Mouse (Mus musculus) forebrain, postnatal 0 days (tissue): Measurements from ENCODE around the gene Zfp365. TPM values are rescaled to one million over a fixed set of nuclear protein-coding genes. Genes with fewer than 3 reads are reported as not detected.

Experiments
- ATAC-seq: fragments of 200-750 bp; cut with Nextera tagmentation; 2 replicates; pipeline ENCODE4 v1.8.0; 2017; ENCODE audit warnings: mild to moderate bottlenecking, moderate library complexity
- DNase-seq: peaks from one replicate; pipeline ENCODE4 v3.0.0-alpha.2; 2015
- H3K27ac ChIP-seq: fragments of 300-500 bp; sonication (generic); 2 replicates; pipeline ENCODE4 v1.5.1; 2014; ENCODE audit warnings: low read depth, mild to moderate bottlenecking, antibody characterized with exemption, low read length, moderate library complexity, mixed read lengths
- H3K27me3 ChIP-seq: fragments of 300-500 bp; sonication (generic); 2 replicates; pipeline ENCODE4 v1.6.1; 2014; ENCODE audit warnings: mild to moderate bottlenecking, low read length, mixed read lengths; ENCODE audit not compliant: insufficient read depth
- H3K36me3 ChIP-seq: fragments of 300-500 bp; sonication (generic); 2 replicates; pipeline ENCODE4 v1.6.1; 2014; ENCODE audit warnings: mild to moderate bottlenecking, moderate library complexity; ENCODE audit not compliant: insufficient read depth
- H3K4me1 ChIP-seq: fragments of 300-500 bp; sonication (generic); 2 replicates; pipeline ENCODE4 v1.6.1; 2014; ENCODE audit warnings: antibody characterized with exemption; ENCODE audit not compliant: insufficient read depth
- H3K4me2 ChIP-seq: fragments of 300-500 bp; sonication (generic); 2 replicates; pipeline ENCODE4 v1.6.1; 2014; ENCODE audit warnings: low read depth, mild to moderate bottlenecking, moderate library complexity
- H3K4me3 ChIP-seq: fragments of 300-500 bp; sonication (generic); 2 replicates; pipeline ENCODE4 v1.5.1; 2014; ENCODE audit warnings: low read depth, low read length, mixed read lengths
- H3K9ac ChIP-seq: fragments of 300-500 bp; sonication (generic); 2 replicates; pipeline ENCODE4 v1.6.1; 2014; ENCODE audit warnings: mild to moderate bottlenecking
- H3K9me3 ChIP-seq: fragments of 300-500 bp; sonication (generic); 2 replicates; pipeline ENCODE4 v1.6.1; 2016; ENCODE audit warnings: low read length
- CTCF ChIP-seq: sonication (generic); IDR thresholded peaks from 2 replicates; pipeline ENCODE4 v1.5.1; 2016; ENCODE audit warnings: antibody characterized with exemption, control low read depth, low read depth
- WGBS: fragments of 180-500 bp; shearing (Covaris S2); extraction: QIAGEN DNeasy Blood & Tissue Kit; methylation state at CpG from one replicate; pipeline ENCODE4 v1.1.7; 2014; 5-methylcytosine and 5-hydroxymethylcytosine counted together
- polyA plus RNA-seq: library from polyadenylated mRNA; unstranded; fragments of >200 nt; fragmentation: Nextera tagmentation; extraction: Ambion mirVana; gene quantifications from 2 replicates; pipeline ENCODE4 v1.2.1, GENCODE M21; 2015
- total RNA-seq: library from RNA; depleted of rRNA; stranded (reverse); fragments of >200 nt; gene quantifications from 2 replicates; pipeline ENCODE4 v1.2.3, GENCODE M21; 2014; rRNA removed

Zfp365 gene
- total and polyA plus RNA-seq, 2 experiments from 2014 or later = 8.4 to 21.8 TPM

- no peak for TF ChIP-seq CTCF
- 77% methylated on average over 6 of the region's 6 CpGs for WGBS
- no peaks in the 10 kb centered on the region for H3K9me3 ChIP-seq
Observed at GRCm38 (mm10) chr10:67852411-67852810, 60.1 kb downstream of the Zfp365 start.

GRCm38 (mm10) chr10:67851079-67851478, 61.4 kb downstream of the Zfp365 start:
- TF ChIP-seq CTCF = no peak
- H3K4me3 ChIP-seq = no peak overlapping the region
- H3K27ac ChIP-seq = no peak overlapping the region
- no peak overlapping the region for H3K9ac ChIP-seq
- 0 out of 2 replicates have a peak, but pooled peaks cover 2% of the 10 kb centered on the region for H3K4me1 ChIP-seq
- 45% methylated on average over 6 of the region's 6 CpGs for WGBS
- DNase-seq = no peak
- no peaks in the 10 kb centered on the region for H3K36me3 ChIP-seq
- no peak for ATAC-seq
- no peak overlapping the region for H3K4me2 ChIP-seq
- no peaks in the 10 kb centered on the region for H3K27me3 ChIP-seq
- no peaks in the 10 kb centered on the region for H3K9me3 ChIP-seq

More at GRCm38 (mm10) chr10:67852411-67852810, 60.1 kb downstream of the Zfp365 start:
- DNase-seq = no peak
- no peak overlapping the region for H3K9ac ChIP-seq
- H3K4me2 ChIP-seq = no peak overlapping the region
- no peaks in the 10 kb centered on the region for H3K27me3 ChIP-seq
- ATAC-seq = no peak
- H3K4me1 ChIP-seq = 0 out of 2 replicates have a peak, but pooled peaks cover 2% of the 10 kb centered on the region
- no peak overlapping the region for H3K27ac ChIP-seq
- no peak overlapping the region for H3K4me3 ChIP-seq
- no peaks in the 10 kb centered on the region for H3K36me3 ChIP-seq

- no peak for TF ChIP-seq CTCF
- Histone ChIP-seq H3K9ac (no peak overlapping the region), H3K27ac (no peak overlapping the region), H3K4me2 (no peak overlapping the region), H3K9me3 (no peaks in the 10 kb centered on the region), H3K4me1 (no peaks in the 10 kb centered on the region), H3K4me3 (no peak overlapping the region), H3K27me3 (no peaks in the 10 kb centered on the region), H3K36me3 (no peaks in the 10 kb centered on the region)
- ATAC-seq (no peak), DNase-seq (no peak)
- WGBS = 52% methylated on average over 14 of the region's 14 CpGs
Observed at GRCm38 (mm10) chr10:67846016-67846650, 66.3 kb downstream of the Zfp365 start.

GRCm38 (mm10) chr10:67841596-67841995, 70.9 kb downstream of the Zfp365 start:
- H3K27ac ChIP-seq = no peak overlapping the region
- 72% methylated on average over 10 of the region's 10 CpGs for WGBS
- H3K27me3 ChIP-seq = no peaks in the 10 kb centered on the region
- H3K4me3 ChIP-seq = no peak overlapping the region
- H3K4me2 ChIP-seq = no peak overlapping the region
- no peak overlapping the region for H3K9ac ChIP-seq
- no peaks in the 10 kb centered on the region for H3K9me3 ChIP-seq
- H3K36me3 ChIP-seq = no peaks in the 10 kb centered on the region
- no peak for TF ChIP-seq CTCF
- no peak for DNase-seq
- no peaks in the 10 kb centered on the region for H3K4me1 ChIP-seq
- no peak for ATAC-seq

- H3K36me3 ChIP-seq = no peaks in the 10 kb centered on the region
- no peak overlapping the region for H3K4me3 ChIP-seq
- no peak overlapping the region for H3K4me2 ChIP-seq
- no peaks in the 10 kb centered on the region for H3K4me1 ChIP-seq
- no peak for TF ChIP-seq CTCF
- no peak for ATAC-seq
- WGBS = 91% methylated on average over 4 of the region's 4 CpGs
- H3K9ac ChIP-seq = no peak overlapping the region
- DNase-seq = no peak
- no peaks in the 10 kb centered on the region for H3K27me3 ChIP-seq
- no peaks in the 10 kb centered on the region for H3K9me3 ChIP-seq
- no peak overlapping the region for H3K27ac ChIP-seq
Observed at GRCm38 (mm10) chr10:67840735-67841134, 71.7 kb downstream of the Zfp365 start.

- Histone ChIP-seq H3K36me3 (no peaks in the 10 kb centered on the region), H3K9me3 (no peaks in the 10 kb centered on the region), H3K27me3 (no peaks in the 10 kb centered on the region), H3K4me3 (no peak overlapping the region), H3K27ac (no peak overlapping the region), H3K9ac (no peak overlapping the region), H3K4me2 (no peak overlapping the region), H3K4me1 (no peaks in the 10 kb centered on the region)
- no peak for TF ChIP-seq CTCF
- no peak for DNase-seq
- ATAC-seq = no peak
- WGBS = 88% methylated on average over 3 of the region's 3 CpGs
Observed at GRCm38 (mm10) chr10:67839156-67839555, 73.3 kb downstream of the Zfp365 start.

GRCm38 (mm10) chr10:67836426-67836825, 76.0 kb downstream of the Zfp365 start:
- no peak for TF ChIP-seq CTCF
- H3K4me3 ChIP-seq = no peak overlapping the region
- H3K27ac ChIP-seq = no peak overlapping the region
- no peaks in the 10 kb centered on the region for H3K4me1 ChIP-seq
- ATAC-seq = no peak
- H3K36me3 ChIP-seq = no peaks in the 10 kb centered on the region
- WGBS = 74% methylated on average over 17 of the region's 17 CpGs
- H3K9ac ChIP-seq = no peak overlapping the region
- H3K9me3 ChIP-seq = no peaks in the 10 kb centered on the region
- H3K27me3 ChIP-seq = no peaks in the 10 kb centered on the region
- no peak overlapping the region for H3K4me2 ChIP-seq
- no peak for DNase-seq

Other genes starting within 250 kb of the Zfp365 start
- gene Rtkn2, start 66.9 kb upstream of the Zfp365 start, total RNA-seq = 4.5 and 4.9 TPM in 2 replicates
- gene Rtkn2, start 66.9 kb upstream of the Zfp365 start, polyA plus RNA-seq = 3.2 and 4.2 TPM in 2 replicates